Mouse (Mus musculus) CD4-positive, CD25-positive, alpha-beta regulatory T cell, adult 4 months (primary cell): ENCODE measurements around the gene Ubl3. TPM values are rescaled to one million over a fixed set of nuclear protein-coding genes. Genes with fewer than 3 reads are reported as not detected.
A peak's percentile ranks its signal among the peaks of the same experiment; 100 is the strongest.

Experiments
- ATAC-seq: one replicate; pipeline ENCODE4 v1.8.0; 2017
- polyA plus RNA-seq, 2 experiments: library from polyadenylated mRNA; unstranded; fragments of 100-300 nt; shearing (Covaris generic); gene quantifications; one replicate each; pipeline ENCODE4 v1.2.1; 2017

Ubl3 gene
- polyA plus RNA-seq, 2 experiments from 2014 or later = 85.9 to 102 TPM

DNA sequence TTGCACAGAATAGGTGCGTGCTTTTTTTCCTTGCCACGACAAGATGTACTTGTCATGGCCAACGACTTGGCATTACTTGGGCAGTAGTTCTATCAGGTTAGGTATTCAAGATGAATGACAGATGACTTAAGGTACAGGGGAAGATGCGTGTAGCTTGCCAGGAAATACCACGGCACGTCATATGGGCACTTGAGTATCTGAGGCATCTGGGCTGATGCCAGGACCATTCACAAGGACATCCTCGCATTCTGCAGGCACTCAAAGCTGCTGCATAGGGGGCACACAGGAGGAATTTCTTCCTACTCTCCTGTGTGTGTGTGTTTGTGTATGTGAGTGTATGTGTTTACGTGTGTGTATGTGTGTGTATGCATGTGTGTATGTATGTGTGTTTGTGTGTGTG is 9.6 kb upstream of the Ubl3 start:
- ATAC-seq = no peak

DNA sequence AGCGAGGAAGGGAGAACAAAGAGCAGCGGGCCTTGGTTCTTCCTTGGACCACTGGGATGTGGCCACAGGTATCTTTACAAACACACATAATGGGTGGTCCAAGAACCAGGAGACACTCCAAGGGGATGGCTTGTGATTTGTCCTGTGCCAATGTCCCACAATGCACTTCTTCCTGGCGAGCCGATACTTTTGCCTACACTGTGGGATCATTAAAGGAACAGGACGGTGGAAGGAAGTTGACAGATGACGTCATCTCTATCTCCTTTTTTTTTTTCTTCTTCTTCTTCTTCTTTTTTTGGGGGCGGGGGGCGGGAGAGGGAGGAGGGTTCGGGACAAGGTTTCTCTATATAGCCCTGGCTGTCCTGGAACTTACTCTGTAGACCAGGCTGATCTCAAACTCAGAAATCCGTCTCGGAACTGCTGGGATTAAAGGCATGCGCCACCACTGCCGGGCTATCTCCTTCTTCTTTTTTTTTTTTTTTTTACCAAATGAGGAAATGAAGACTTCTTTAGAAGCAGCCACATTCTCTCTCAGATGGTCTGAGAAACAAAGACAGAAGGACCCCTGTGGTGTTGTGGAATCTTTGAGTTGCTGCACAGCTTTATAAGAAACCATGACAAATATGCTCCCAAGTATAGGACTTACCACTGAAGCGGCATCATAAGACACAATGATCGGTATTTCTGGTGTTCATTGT is 6.8 kb upstream of the Ubl3 start:
- ATAC-seq = no peak

DNA sequence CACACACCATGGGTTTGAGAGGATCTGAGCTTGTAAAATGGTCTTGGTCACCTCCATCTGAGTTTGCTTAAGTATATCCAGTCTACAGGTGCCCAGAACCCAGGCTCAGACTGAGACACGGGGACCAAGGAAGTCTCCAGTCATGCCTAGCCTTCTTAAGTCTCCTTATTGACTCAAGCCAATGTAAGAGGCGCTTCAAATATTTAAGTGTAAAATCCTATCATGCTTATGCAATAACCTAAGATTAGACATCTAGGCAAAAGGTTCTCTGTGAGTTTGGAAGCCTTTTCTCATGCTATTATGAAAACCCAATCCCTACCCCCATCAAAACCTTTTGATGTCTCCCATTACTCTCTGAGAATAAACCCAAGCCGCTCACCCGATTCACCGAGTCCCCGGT is 5.9 kb upstream of the Ubl3 start:
- no peak for ATAC-seq

DNA sequence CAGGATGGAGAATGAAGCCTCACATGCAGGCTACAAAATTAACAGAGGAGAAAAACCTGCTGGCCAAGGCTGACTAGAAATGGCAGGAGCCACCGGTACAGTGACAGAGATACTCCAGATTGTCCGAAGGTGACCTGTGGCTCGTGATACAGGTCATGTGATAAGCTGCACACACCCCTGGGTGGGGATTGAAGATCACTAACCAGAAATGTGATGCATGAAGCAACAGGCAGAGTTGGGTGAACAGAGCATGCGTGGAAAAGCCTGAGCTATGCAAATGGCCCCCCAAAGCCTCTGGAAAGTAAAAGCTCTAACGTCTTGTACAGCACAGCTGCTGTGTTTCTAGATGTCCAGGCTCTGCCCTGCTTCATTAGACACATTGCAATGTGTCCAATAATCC is 3.9 kb upstream of the Ubl3 start:
- ATAC-seq = no peak

GRCm38 (mm10) chr5:148555156-148555555 is 2.6 kb upstream of the Ubl3 start:
- no peak for ATAC-seq

- ATAC-seq = peak; percentile 26
Measured at GRCm38 (mm10) chr5:148554701-148555100, 2.1 kb upstream of the Ubl3 start.

DNA sequence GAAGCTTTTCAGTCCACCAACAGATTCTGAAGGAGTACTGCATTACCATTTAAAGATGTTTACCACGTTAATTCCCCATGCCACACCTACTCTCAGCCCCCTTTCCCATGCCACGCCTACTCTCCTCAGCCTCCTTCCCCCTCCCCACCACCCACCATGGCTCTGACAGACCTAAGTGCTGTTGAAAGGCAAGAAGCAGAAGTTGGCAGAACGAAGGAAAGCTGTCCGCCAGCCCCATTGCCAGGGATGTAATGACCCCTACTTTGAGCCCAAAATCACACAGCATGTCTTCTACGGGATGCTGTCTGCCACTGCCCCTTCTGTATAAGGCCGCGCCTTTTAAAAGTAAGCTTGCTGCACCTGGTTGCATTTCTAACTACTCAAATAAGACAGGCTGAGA is 1.7 kb upstream of the Ubl3 start:
- ATAC-seq = no peak

DNA sequence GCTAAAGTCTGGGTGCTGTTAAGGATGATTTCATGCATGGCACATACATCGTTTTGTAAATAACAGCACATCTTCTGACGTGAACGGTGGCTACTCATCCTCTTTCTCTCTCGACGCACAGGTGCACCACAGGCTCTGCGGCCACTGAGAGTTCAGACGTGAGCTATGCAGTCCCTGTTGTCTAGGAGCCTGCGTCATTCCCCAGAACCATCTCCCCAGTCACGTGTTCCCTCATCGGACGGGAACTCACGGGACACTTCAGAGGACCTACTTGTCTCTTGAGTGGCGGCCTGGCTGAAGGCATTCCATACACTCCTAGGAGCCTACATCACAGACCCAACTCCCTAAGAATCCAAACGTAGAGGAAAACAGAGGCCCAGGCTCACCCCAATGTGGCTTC is 1.1 kb upstream of the Ubl3 start:
- no peak for ATAC-seq

DNA sequence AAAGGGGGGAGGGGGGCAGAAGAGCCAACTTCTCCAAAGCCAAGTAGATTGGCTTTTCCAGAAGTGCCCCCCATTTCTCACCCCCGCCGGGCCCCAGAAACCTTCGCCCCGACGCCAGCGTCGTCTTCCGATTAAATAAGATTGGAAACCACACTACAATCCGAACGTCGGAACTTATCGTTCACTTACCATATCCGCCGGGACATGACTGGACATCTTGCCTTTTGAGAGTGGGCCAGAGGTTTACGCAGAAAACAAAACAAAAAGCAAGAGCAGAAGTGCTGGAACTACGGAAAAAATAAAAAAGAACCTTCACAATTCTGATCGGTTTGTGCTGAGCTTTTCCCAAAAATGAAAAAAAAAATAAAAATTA is 839 bp downstream of the Ubl3 start:
- ATAC-seq = peak; percentile 24

DNA sequence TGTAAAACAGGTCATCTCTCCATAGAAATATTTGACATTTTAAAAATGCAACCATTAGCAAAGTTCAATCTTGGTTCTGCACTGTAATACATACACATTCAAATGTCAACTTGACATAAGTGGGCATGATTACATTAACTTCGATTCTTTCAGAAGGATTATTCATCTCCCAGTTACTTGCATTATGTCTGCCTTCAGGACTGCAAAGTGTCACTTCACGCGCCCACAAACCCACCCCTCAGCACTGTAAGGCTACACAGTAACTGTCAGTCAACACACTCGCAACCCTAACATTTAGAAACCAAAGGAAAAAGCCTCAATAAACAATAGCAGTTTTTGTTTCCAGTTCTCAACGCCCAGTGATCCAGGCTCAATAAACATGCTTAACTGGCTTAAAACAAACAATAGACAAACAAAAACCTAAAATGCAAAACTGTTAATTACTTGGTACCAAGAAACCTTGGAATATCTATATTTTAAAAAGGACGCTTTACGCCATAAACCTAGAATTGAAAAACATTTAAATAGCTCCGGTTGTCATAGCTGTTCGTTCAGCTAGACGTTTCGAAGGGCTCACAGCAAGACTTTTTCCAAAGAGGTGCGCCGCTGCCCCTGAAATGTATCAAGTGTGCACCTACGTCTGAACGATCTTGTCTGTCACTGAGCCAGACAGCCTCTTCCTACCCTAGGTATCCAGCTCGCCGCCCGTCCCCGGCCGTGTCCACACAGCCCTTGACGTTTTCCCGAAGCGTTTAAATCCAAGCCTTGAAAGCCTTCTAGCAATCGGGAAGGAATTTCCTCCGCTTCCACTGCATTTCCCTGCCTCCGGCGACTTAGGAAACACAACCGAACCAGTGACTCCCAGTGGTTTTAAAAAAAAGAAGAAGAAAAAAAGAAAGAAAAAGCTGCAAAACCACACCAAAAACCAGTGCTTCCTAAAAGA is 1.5 kb downstream of the Ubl3 start:
- ATAC-seq = no peak

DNA sequence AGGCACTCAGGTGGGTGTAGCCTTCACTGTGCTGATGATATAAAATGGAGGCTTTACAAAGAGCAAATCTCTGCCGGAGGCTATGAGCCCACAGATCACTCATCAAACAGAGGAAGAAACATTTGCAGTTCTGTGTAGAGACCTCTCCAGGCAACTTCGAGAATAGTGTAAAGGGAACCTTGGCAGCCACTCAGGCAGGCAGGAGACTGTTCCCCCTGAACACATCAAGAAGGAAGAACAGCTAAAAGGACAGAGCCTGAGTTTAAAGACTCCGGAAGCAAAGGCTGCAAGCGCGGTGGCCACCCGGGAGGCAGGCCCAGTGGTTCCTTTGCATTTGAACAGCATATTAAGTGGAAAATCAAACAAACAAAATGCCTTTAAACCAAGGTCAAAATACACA is 2.2 kb downstream of the Ubl3 start:
- ATAC-seq = no peak

DNA sequence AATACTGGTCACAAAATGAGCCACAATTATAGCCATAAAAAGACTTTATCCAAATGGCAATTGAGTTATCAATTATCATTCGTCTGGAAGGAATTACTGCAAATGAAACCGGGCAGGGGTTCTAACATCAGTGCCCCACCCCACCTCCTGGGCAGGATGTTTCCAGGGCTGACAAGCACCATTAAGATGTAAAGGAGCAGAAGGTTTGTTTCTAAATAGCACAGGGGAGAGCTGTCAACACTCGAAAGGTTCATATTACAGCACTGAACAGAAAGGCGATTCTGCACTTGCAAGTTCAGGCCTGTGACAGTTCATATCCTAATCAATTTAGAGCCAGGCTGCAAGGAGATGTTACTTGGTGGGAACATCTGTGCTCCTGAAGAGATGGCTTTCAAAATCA is 3.3 kb downstream of the Ubl3 start:
- no peak for ATAC-seq

GRCm38 (mm10) chr5:148548568-148548967 is 4.0 kb downstream of the Ubl3 start:
- no peak for ATAC-seq

GRCm38 (mm10) chr5:148547870-148548456 is 4.6 kb downstream of the Ubl3 start:
- ATAC-seq = no peak

DNA sequence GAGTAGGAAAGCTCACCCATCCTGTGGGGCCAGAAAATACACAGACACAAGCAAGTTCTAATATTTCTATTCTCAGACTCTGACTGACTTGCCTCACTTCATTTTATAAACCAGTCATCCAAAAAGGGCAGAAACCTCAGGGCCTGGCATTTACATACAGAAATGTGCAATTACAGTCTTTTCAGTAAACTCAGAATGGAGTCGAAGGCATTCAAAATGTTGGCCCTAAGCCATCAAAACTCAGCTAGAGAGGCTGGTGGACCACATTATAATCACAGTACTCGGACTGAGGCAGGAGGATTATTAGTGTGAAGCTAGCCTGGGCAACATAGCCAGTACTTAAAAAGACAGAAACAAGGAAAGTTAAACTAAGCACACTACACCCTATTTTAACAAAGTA is 5.6 kb downstream of the Ubl3 start:
- ATAC-seq = no peak

GRCm38 (mm10) chr5:148544733-148545132 is 7.9 kb downstream of the Ubl3 start:
- no peak for ATAC-seq

DNA sequence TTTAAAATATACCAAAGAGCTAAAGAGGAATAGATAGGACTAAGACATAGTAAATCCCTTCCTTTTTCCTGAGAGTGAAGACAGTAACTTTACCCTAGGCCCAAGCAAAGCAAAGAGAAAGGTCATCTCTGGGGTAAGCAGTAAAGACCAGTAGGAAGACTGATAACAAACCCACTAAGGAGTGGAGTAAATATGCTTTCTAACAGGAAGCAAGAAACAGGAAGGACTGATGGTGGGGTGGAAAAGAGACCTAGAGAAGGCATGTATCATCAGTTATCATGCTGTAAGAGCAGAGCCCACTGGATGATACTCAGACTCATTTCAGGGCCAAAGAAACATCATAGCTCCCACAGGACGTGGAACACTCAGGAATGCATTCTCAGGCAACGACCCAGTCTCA is 10.4 kb downstream of the Ubl3 start:
- ATAC-seq = peak; percentile 67

- no peak for ATAC-seq
Measured at GRCm38 (mm10) chr5:148535669-148536430, 16.7 kb downstream of the Ubl3 start.

GRCm38 (mm10) chr5:148534644-148535043 is 17.9 kb downstream of the Ubl3 start:
- ATAC-seq = no peak

DNA sequence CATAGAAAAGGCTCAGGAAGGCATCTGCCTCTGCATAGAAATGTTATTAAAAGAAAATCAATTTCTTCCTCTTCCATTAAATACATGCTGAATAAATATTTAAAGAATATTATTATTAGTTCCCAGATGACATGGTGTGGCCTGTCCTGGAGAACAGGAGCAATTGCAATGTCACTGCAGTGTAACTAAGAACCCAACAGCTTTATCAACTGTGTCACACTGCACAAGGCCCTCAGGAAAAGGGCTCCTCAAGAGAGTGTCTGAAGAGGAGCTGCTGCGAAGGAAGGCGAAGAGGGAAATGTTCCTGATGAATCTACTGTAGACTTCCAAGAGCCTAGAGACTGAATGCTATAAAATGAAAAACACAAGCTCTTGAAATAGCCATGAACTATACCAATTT is 18.7 kb downstream of the Ubl3 start:
- no peak for ATAC-seq

DNA sequence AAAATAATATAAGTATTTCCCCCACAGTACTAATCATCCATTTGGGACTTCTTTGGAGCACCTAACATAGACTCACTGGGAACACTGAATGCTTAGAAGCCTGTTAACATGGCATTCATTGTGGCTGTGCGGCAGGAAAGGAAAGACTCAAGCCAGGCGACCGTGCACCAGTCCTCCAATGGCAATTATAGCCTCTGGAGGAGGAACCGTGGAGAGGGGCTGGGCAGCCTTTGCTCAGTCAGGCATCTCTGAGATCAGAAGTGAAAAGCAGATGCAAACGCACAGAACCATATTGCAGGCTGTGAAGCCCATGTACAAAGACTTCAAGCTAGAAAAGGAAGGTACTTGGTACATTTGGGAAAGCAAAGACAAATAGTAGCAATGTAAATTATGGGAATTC is 20.4 kb downstream of the Ubl3 start:
- ATAC-seq = no peak

DNA sequence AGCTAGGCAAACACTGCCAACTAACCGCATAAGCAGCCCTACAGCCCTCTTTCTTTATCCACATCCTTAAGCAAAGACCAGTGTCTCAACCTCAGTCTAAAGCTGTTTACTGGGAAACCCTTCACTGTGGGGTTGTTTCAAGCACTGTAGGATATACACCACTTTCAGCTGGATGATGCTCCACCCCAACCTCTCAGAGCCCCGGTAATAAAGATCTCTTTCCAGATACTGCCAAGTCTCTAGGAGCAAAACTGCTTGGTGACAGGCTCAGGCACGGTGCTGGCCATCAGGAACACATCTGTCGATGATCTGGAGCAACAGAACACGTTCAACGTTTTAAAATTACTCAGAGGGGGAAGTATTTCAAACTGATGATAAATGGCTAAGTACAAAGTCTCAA is 25.0 kb downstream of the Ubl3 start:
- no peak for ATAC-seq

- no peak for ATAC-seq
Measured at GRCm38 (mm10) chr5:148526631-148527030, 26.0 kb downstream of the Ubl3 start.
